Mouse (Mus musculus) layer of hippocampus, adult 18-20 months (tissue): ENCODE data around the gene Treml2. TPM values are rescaled to one million over a fixed set of nuclear protein-coding genes. Genes with fewer than 3 reads are reported as not detected.
"Not testable (repeated sequence)": the region's sequence is repeated elsewhere in the genome, so short reads cannot be mapped to it uniquely, and the experiment has no call there.

Source experiments
- DNase-seq, 2 experiments: peaks; one replicate each; pipeline ENCODE4 v3.0.0; 2022; ENCODE audit warnings: low spot score in 2 of 2
- total RNA-seq, 2 experiments: library from RNA; stranded (reverse); gene quantifications; 2 replicates each; pipeline ENCODE4 v1.2.3; 2021

Treml2 gene
- total RNA-seq, 2 experiments from 2014 or later: 0.22 to 0.36 TPM

DNA sequence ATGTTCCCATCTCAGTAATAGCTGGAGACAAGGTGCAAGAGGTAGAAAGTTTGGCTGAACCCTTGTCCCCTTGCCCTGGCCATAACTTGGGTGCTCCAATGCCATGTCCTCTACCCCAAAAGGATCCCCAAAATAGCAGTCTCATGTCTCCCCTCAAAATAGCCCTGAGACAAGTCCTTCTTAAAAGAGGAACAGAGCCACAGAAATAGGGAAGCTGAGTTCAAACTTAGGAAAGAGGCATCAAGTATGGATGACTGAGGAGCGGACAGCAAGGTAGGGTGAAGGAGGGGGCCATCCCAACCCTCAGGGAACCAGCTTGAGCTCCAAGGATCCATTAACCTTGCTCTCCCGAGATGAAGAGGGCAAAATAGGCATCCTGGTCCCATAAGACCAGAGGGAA, 48.0 kb downstream of the Treml2 start:
- no peak for DNase-seq

GRCm38 (mm10) chr17:48350681-48351193, 51.4 kb downstream of the Treml2 start:
- DNase-seq: no peak

GRCm38 (mm10) chr17:48352976-48353375, 53.7 kb downstream of the Treml2 start:
- not testable (repeated sequence) for DNase-seq

DNA sequence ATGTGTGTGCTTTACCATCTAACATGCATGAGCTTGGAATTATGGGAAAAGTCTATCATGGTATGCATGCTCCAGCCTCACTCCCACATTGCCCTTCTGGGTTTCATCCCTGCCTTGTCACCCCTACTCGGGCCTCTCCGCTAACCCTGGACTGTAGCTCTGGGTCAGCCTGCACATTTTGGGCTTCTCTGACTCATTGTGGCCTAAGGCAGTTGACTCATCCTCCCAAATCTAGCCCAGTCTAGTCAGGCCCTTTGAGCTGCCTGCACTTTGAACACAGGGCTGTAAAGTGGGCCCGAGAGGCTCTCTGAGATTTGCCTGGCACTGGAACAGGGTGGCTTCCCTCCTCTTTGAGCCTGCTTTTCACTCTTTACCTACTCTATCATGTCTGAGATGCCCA, 56.5 kb downstream of the Treml2 start:
- no peak for DNase-seq

DNA sequence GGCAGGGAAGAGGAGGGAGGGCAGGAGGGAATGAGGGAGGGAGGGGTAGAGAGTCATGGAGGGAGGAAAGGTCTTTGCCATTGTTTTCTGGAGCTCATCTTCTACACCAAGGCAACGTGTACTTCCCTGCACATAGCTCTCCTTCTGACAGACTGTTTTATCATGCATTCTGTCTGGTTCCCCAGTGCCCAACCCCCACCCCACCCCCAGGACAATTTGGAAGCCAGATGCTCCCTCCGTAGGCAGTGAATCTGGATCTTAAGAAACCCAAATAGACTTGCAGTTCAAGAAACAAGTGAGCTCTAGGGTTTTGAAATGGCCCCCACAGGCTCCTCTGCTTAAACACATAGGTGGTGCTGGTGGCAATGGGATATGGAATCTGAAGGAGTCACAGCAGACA, 58.6 kb downstream of the Treml2 start:
- DNase-seq: peak in 1 of 2 experiments; percentile 10

DNA sequence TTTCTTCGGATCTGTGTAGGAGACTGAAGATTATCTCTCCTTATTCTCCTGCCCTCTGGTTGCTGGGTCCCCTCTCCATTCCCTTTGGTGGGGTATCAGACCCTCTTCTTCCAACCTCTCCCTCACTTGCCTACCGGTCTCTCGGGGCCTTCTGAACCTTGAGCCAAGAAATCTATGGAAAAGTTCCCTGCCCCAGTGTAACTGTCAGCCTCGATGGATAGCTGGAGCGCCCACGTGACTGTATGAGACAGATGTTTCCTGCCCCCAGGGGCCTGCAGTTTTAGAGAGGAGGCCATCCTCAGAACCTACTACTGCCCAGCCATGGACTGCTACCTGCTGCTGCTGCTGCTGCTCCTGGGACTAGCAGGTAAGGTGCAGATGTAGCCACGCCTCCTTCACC, 60.3 kb downstream of the Treml2 start, which contains the start of gene Treml1:
TSS of gene Treml1 (plus strand) at position 301 of the 400 bp plus-strand sequence.
- DNase-seq: no peak

- no peak for DNase-seq
Measured at GRCm38 (mm10) chr17:48360462-48360861, 61.2 kb downstream of the Treml2 start.

Other genes with a start within 250 kb of the Treml2 start
- gene 1700067P10Rik, start 210.2 kb upstream of the Treml2 start, total RNA-seq: not detected
- gene 9830107B12Rik, start 153.2 kb upstream of the Treml2 start, total RNA-seq: not detected
- gene A530064D06Rik, start 132.2 kb upstream of the Treml2 start, total RNA-seq: not detected
- not detected for gene Trem1, start 66.7 kb upstream of the Treml2 start, total RNA-seq
- not detected for gene Trem3, start 51.7 kb upstream of the Treml2 start, total RNA-seq
- not detected for gene Treml4, start 35.2 kb upstream of the Treml2 start, total RNA-seq
- under 1 TPM in 1 of 2 experiments, not detected in 1; 0.10 TPM for gene B430306N03Rik, start 16.6 kb downstream of the Treml2 start, total RNA-seq
- 10 to 100 TPM; 12.2 to 12.3 TPM for gene Trem2, start 46.9 kb downstream of the Treml2 start, total RNA-seq
- gene Treml1, start 60.4 kb downstream of the Treml2 start, total RNA-seq: under 1 TPM in 1 of 2 experiments, not detected in 1; 0.41 TPM
- gene Nfya, start 110.4 kb downstream of the Treml2 start, total RNA-seq: 10 to 100 TPM; 28.4 to 31.7 TPM
- 10 to 100 TPM; 13.7 to 14.1 TPM for gene Oard1, start 110.5 kb downstream of the Treml2 start, total RNA-seq
- gene Apobec2, start 133.4 kb downstream of the Treml2 start, total RNA-seq: not detected
- gene Tspo2, start 152.0 kb downstream of the Treml2 start, total RNA-seq: not detected
- under 1 TPM; 0.56 to 0.92 TPM for gene Unc5cl, start 155.4 kb downstream of the Treml2 start, total RNA-seq